Mouse (Mus musculus) gastrocnemius, adult 18-20 months (tissue): Measurements from ENCODE around the gene Vmn1r53. TPM values are rescaled to one million over a fixed set of nuclear protein-coding genes. Genes with fewer than 3 reads are reported as not detected.
"Not testable (repeated sequence)": the region's sequence is repeated elsewhere in the genome, so short reads cannot be mapped to it uniquely, and the experiment has no call there.

Experiments
- DNase-seq: peaks from one replicate; pipeline ENCODE4 v3.0.0; 2021; ENCODE audit warnings: low spot score
- long read RNA-seq, 2 experiments: library from polyadenylated mRNA; stranded (forward); transcript quantifications; one replicate each; pipeline ENCODE4 v2.0.0; 2021
- total RNA-seq, 2 experiments: library from RNA; stranded (reverse); gene quantifications; 2 replicates each; pipeline ENCODE4 v1.2.3; 2021

Vmn1r53 gene
- not detected for total RNA-seq
- long read RNA-seq, experiment 1 = 0 reads
- long read RNA-seq, experiment 2 = 0 reads

DNA sequence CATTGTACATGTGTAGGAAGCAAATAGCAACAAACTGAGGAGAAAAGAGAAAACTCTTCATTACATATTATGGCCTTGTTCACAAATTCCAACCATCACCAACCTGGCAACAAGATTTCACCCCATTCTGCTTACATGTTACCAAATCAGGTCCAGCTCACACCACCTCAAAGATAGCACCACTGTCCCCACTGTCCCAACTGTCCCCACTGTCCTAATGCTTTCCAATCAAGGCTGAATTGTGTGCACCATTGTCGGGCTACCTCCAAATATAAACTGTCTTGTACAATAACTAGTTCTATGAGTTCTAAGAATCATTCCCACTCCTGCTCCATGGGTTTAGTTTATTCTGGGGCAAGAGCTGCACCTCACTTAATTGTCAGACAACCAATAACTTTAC lies at the start of gene Vmn1r53:
TSS of gene Vmn1r53 (minus strand) at position 101 of the 400 bp plus-strand sequence.
- DNase-seq = no peak

DNA sequence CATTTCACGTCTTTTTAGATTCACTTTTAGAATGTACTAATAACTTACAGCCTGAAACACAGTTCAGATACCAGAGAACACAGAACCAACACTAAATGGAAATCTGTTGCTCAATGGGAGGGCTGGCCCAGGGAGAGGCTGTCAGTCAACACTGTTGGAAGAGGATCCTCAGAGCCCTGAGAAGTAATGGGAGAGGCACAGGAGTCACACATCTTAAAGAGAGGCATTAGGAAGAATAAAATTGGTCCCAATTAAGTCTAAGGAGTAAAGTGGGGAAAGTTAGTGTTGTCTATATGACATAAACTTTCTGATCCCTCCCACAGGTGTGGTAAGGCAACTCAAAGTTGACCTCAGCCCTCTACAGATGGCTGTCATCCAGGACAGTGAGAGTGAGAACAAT lies 21.8 kb upstream of the Vmn1r53 start, which contains the start of gene Vmn1r54:
TSS of gene Vmn1r54 (plus strand) at position 301 of the 400 bp plus-strand sequence.
- DNase-seq = no peak

DNA sequence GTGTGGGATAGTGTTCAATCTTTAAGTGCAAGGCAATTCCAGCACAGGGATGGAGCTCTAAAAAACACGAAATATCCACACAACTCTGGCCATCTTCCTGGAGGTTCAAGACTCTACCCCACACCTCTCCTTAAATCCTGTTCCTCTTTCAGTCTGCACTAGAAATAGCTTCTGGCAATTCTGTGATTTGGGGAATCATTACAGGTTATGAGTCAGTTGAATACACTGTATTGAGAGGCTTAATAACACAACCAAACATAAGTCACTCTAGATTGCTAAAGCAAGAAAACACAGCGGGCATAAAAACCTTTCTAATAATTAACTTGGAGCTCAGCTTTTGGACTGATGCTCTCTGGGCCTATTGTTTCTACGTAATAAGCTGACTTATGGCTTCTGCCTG lies 19.8 kb upstream of the Vmn1r53 start:
- no peak for DNase-seq

DNA sequence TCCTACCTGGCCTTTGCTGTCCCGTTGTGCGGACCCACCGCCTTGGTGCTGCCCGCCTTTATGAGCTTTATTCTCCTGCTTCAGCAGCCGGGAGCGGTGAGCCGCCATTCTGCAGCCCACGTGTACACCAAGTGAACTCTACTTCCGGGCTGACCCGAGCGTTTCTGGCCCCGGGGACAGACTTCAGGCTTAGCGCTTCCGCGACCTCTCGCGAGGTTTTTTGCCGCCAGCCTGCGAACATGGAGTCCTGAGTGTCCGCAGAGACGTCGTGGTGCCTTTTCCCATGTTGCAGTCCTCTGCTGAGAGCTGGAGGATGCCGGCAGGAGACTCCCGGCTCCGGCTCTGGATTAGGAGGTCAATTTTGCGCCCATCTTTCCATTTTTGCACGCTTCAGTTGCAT lies 8.4 kb upstream of the Vmn1r53 start:
- DNase-seq = no peak

DNA sequence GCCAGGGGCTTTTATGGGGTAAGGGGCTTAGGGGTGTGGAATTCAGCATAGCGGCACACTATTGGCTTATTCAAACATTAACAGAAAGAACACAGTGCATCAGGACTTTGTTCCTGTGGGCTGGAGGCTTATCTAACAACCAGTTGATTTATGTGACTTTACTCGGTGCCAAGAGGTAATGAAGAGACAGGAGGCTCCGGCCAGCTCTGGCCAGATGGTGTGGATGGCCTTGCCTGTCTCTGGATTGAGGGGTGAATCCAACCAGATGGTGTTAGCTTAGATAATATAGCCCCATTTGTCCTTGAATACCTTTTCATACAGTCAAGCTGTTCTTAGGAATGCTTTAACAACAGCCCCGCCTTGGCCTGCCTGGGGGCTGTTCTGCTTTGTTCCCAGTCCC lies 7.9 kb upstream of the Vmn1r53 start:
- DNase-seq = not testable (repeated sequence)

DNA sequence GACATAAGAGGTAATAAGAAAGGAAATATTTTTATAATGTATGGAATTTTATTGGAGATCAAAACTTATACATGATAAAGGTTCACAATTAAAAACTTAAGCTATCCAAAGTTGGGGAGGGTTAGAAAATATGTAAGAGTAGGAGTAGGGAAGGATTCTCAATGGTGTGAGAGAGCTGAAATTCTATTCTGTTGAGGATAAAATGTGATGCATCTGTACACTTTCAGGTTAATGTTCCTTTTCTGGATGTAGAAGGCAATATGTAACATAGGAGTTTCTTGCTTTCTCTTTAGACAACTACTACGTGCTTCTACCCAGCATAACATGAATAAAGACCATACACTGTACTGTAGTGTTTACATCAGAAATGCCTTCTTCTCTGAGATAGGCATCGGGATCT lies 21.7 kb downstream of the Vmn1r53 start, which contains the start of gene V1ra8:
TSS of gene V1ra8 (plus strand) at position 301 of the 400 bp plus-strand sequence.
- not testable (repeated sequence) for DNase-seq

DNA sequence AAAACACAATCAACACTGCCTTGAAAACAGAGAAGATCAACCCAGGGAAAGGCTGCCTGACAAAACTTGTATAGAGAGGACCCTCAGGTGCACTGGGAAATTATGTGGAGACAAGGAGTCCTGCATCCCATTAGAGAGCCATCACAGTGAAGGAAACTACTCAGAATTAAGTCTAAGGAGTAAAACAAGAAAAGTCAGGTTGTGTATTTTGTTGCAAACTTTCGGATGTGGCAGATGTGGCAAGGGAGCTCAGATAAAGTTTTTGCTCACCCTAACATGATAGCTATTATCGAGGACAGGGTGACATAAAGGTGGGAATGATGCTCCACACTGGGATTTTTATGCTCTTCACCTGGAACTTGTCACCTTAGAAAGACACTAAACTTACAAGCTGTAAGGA lies 49.7 kb downstream of the Vmn1r53 start, which contains the start of gene Vmn1r52:
TSS of gene Vmn1r52 (plus strand) at position 301 of the 400 bp plus-strand sequence.
- DNase-seq = no peak

Other genes starting within 250 kb of the Vmn1r53 start
- gene Vmn1r47, start 208.3 kb downstream of the Vmn1r53 start, total RNA-seq = not detected
- gene Vmn1r48, start 187.6 kb downstream of the Vmn1r53 start, total RNA-seq = not detected
- gene Vmn1r49, start 145.9 kb downstream of the Vmn1r53 start, total RNA-seq = not detected
- not detected for gene Vmn1r50, start 123.0 kb downstream of the Vmn1r53 start, total RNA-seq
- gene Vmn1r51, start 101.8 kb downstream of the Vmn1r53 start, total RNA-seq = not detected
- gene Vmn1r52, start 49.6 kb downstream of the Vmn1r53 start, total RNA-seq = not detected
- not detected for gene V1ra8, start 21.6 kb downstream of the Vmn1r53 start, total RNA-seq
- not detected for gene Vmn1r54, start 21.9 kb upstream of the Vmn1r53 start, total RNA-seq
- gene BC048671, start 76.8 kb upstream of the Vmn1r53 start, total RNA-seq = not detected
- gene Chst13, start 100.7 kb upstream of the Vmn1r53 start, total RNA-seq = not detected
- gene Uroc1, start 108.8 kb upstream of the Vmn1r53 start, total RNA-seq = under 1 TPM in 1 of 2 experiments, not detected in 1; 0.12 TPM
- 10 to 100 TPM; 13.7 to 13.9 TPM for gene Zxdc, start 145.1 kb upstream of the Vmn1r53 start, total RNA-seq
- gene Cfap100, start 204.4 kb upstream of the Vmn1r53 start, total RNA-seq = under 1 TPM in 1 of 2 experiments, not detected in 1; 0.12 TPM
- 10 to 100 TPM; 33.8 to 73.0 TPM for gene Klf15, start 238.1 kb upstream of the Vmn1r53 start, total RNA-seq